Mouse (Mus musculus) naive thymus-derived CD4-positive, alpha-beta T cell, adult 2 months (primary cell): ENCODE measurements around the gene Enah.

ENCODE experiments used
- DNase-seq: peaks from one replicate; pipeline ENCODE4 v3.0.0-alpha.2; 2011; ENCODE audit warnings: low read depth

The Enah gene

DNA sequence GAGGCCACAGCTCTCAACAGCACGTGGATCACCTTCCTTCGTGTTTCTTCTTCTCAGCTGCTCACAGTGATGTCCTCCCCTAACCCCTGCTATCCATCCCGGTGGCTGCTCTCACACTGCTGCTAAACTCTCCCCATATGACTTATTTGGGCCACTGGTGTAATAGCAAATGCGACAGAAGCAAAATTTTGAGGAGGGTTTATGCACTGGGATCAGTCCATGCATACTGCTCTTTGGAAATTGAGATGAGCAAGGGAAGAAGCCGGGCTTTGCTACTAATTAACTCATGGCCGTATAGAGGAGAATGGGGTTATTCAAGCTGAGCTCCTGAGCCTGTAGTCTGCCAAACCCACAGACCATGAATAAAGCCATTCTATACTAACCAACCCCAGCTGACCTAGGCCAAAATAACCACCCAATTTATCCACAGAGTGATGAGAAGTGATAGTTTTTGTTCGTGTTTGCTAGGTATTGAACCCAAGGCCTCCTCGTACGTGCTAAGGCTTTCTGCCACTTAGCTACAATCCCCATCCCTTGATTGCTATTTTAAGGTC, 7.7 kb upstream of the Enah start:
- DNase-seq = no peak

- DNase-seq = no peak
These were observed 7.0 kb upstream of the Enah start for GRCm38 (mm10) chr1:182026821-182027220.

GRCm38 (mm10) chr1:182026120-182026519, 6.3 kb upstream of the Enah start:
- no peak for DNase-seq

DNA sequence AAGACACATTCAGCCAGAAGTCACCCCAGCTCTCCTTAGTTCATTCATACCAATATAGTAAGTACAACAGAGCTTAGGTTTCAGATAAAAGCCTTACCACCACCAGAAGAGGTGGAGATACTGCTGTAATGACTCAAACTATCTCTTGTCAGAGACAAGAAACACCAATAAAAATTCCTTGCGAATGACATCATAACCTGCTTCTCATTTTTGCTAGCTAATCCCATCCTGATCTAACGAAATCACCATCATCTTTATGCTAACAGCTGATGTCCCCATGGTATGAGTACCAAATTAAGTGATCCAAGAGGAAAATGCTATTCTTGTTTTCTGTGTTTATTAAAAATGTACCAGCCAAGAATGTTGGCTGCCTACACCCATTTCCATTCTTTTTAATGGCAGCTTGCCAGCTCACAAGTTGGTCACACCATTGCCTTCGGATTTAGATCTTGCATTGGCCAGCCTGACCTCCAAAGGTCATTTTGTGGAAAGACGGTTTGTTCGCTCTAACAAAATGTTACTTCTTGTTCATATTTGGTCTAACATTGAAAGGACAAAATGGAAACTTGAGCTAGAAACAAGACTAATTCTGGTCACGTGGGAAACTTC, 2.0 kb upstream of the Enah start:
- no peak for DNase-seq

- no peak for DNase-seq
These were observed 1.2 kb upstream of the Enah start for GRCm38 (mm10) chr1:182020831-182021460.

DNA sequence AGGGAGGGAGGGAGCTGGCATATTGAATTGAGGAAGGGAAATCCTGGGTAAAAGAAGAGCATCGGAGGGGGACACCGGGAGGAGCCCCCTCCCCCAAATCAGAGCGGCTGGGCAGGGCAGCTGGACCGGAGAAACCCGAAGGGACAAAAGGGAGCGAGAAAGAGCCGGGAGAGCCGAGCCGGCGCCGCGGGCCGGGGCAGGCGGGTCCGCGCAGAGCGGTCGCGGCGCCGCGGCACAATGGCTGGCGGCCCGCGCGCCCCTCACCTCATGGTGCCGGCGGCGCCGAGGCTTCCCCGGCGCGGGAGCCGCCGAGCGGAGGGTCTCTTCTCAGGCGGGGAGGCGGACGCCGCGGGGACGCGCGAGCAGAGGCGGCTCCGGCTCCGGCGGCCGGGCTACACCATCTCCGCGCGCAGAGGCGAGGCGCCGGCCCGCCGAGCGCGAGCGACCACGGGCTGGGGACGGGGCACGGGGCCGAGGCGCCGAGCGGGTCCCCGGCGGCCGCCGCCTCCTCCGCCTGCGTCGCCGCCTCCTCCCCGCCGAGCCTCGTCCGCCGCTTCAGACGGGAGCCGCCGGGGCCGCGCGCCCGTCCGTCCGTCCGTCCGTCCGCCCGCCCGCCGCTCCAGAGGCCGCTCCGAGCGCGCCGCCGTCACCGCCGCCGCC, 394 bp downstream of the Enah start:
- no peak for DNase-seq

DNA sequence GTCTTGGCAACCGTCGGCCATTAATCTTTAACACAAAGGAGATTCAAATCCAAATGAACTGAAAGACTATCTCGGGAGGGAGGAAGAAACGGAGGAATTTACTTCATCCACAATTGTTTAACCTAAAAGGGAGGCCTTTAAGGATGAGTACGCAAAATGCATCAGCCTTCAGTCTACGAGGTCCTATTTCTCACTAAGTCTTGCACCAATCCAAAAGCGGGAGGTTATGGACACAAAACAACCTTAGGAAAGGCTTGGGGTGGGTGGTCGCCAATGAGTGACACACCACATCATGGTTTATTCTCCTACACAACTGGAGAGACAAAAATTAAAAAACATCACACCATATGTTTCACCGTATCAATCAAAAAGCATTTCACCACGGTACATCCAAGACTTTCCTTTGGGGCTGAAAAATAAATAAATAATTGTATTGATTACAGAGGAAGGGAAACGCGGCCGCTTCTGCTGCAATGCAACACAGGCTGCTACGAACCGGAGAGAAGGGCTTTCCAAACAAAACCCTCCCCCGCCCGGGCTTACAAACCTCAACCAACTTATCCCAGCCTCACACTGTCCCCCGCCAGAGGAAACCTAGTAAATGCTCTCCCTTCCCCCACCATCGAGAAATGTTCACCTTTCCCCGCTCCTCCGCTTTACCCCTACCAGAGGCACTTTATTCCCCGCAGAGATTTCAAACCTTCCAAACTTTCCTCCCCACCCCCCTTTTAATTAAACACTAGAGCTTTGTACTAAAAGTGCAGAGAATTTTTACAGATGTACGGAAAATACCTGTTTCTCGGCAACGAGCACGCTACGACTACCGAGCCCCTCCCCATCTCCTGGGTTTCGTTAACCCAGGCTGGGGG, 1.2 kb downstream of the Enah start:
- DNase-seq = no peak

- DNase-seq = no peak
These were observed 14.0 kb downstream of the Enah start for GRCm38 (mm10) chr1:182005831-182006230.

DNA sequence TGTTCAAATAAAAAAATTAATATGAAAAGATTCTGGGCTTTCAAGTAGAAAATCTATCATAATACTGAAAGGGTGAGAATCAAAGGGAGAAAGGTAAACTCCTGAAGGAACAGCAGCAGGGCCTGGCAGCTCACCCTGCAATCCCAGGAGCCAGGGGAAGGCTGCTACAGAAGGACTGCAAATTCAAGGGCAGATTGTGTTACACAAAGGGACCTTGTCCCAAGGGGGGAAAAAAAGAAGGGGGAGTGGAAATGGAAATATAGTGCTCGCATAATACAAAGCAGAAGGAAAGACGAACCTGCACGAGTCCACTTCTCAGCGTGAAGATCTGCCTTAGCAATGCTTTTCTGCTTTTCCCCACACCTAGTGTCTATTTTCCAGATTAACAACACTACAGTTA, 21.1 kb downstream of the Enah start:
- DNase-seq = no peak

- no peak for DNase-seq
These were observed 22.0 kb downstream of the Enah start for GRCm38 (mm10) chr1:181997791-181998190.

DNA sequence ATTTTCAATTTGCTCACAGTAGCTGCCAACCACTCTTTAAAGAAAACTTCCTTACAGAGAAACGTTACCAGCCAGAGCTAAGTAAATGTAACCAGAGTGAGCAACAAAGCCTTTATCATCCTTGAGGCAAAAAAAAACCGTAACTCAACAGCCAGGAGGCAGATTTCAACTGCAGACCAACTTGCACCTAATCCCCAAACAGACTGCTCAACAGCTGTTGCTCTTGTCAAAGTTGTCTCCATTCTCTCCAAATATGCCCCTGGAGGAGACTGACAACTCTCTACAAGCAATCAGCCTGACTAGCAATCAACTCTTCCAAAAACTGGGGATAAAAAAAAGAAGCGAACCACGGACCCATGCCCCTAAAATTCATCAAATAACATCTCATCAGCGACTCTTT, 26.2 kb downstream of the Enah start:
- no peak for DNase-seq

GRCm38 (mm10) chr1:181988367-181988766, 31.4 kb downstream of the Enah start:
- DNase-seq = no peak

- DNase-seq = no peak
These were observed 32.6 kb downstream of the Enah start for GRCm38 (mm10) chr1:181987226-181987625.

DNA sequence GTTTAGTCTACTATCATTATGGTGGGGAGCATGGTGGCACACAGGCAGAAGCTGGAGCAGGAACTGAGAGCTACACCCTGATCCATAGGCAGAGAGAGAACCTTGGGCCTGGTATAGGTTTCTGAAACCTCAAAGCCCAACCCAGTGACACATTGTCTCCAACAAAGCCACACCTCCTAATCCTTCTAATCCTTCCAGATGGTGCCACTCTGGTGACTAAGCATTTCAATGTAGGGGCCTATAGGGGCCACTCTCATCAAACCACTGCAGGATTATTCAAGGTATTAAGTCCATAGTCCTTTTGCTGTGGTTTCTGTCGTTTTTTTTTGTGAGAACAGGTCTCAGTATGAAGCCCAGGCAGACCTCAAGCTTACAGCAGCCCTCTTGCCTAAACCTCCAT, 33.9 kb downstream of the Enah start:
- no peak for DNase-seq

GRCm38 (mm10) chr1:181984811-181985210, 35.0 kb downstream of the Enah start:
- no peak for DNase-seq

DNA sequence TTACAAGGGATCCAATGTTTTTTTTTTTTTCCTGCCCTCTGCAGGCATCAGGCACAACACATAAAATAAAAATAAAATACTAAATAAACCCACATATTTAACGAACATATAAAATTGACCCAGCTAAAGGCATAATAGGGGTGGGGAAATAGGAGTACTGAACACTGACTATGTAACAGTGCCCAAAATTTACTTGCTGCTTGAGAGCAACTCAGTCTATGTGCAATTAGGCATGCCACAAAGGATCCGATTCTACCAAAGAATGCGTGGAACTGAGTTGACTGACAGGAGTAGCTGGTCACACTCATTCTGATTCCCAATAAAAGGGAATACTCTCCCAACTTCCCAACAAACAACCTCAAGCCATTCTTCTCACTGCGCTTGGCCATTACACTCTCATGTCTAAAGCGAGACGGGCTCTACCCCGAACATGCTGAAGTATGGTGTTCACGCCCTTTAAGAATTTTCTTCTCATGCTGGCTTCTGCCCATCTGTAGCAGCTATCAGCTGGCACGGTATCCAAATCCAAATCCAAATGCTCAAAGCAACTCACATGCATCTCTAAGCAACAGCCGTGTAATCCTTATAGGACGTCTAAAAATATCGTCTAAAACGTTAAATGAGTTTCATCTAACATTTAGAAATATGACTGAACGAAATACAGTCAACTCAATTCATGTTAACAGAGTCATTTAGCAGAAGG, 39.6 kb downstream of the Enah start:
- DNase-seq = no peak

GRCm38 (mm10) chr1:181975510-181975909, 44.3 kb downstream of the Enah start:
- DNase-seq = no peak

- no peak for DNase-seq
These were observed 44.9 kb downstream of the Enah start for GRCm38 (mm10) chr1:181974897-181975296.

GRCm38 (mm10) chr1:181965277-181965676, 54.5 kb downstream of the Enah start:
- DNase-seq = no peak

DNA sequence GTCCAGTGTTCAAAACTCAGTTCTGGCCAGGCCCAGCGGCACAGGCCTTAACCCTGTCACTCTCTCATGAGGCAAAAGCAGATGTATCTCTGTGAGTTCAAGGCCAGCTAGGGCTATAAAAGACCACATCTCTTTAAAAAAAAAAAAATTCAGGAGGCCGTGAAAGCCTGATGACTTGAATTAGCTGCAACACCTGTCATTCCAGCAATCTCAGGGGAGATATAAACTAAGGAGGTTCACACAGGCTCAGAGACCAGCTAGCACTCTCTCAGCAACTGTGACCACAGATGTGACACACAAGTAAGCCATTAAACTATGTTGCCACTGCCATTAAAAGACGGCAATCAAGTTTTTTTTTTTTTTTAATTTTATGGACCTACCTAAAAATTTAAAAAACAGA, 56.0 kb downstream of the Enah start:
- no peak for DNase-seq

DNA sequence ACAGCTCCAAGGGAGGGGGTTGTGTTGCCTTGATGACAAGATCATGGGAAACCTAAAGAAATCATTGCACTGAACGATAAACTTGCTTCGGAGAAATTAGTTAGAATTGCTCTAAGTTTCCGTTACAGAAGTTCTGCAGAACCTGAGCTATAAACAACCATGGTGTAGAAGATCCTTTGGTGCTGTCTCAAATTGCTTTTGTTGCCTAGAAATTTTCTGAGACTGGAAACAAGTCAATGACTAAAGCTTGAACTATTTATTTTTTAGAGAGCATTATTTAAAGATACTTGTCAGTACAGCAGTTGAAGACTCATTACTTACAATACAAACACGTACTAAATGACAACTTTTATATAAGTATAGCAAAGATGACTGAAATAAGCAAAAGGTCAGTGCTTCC, 56.4 kb downstream of the Enah start:
- no peak for DNase-seq

GRCm38 (mm10) chr1:181960383-181960782, 59.4 kb downstream of the Enah start:
- no peak for DNase-seq
